Mouse (Mus musculus) CH12.LX (cell line): ENCODE data around the gene Dusp5. TPM values are rescaled to one million over a fixed set of nuclear protein-coding genes. Genes with fewer than 3 reads are reported as not detected.

Experiments
- DNase-seq: peaks from one replicate; pipeline ENCODE4 v3.0.0-alpha.2; 2013; ENCODE audit errors: extremely low read depth
- H3K27ac ChIP-seq: 2 replicates; pipeline ENCODE4 v1.5.1; 2012; ENCODE audit warnings: low read depth, mild to moderate bottlenecking, control low read depth, moderate library complexity; ENCODE audit not compliant: insufficient read depth
- H3K27me3 ChIP-seq: replicated peaks from 2 replicates; pipeline ENCODE3; 2012; ENCODE audit warnings: inconsistent platforms
- H3K36me3 ChIP-seq, 2 experiments: replicated peaks in 1 of 2; 2 replicates each; pipeline versions ENCODE3 to v1.6.1; 2012; ENCODE audit warnings: inconsistent platforms in 1 of 2, low read length in 1 of 2, mild to moderate bottlenecking in 1 of 2, mixed read lengths in 1 of 2, moderate library complexity in 1 of 2; ENCODE audit not compliant: control insufficient read depth in 1 of 2, insufficient read depth in 1 of 2
- H3K4me1 ChIP-seq, 2 experiments: 2 replicates each; pipeline ENCODE4 v1.6.1; 2012; ENCODE audit warnings: inconsistent platforms in 1 of 2, moderate library complexity in 1 of 2; ENCODE audit not compliant: insufficient read depth in 2 of 2, control insufficient read depth in 1 of 2
- H3K4me2 ChIP-seq: 2 replicates; pipeline ENCODE4 v1.6.1; 2012; ENCODE audit warnings: low read depth, mild to moderate bottlenecking, control low read depth; ENCODE audit not compliant: poor library complexity, insufficient read depth, severe bottlenecking
- H3K4me3 ChIP-seq, 3 experiments: fragments of 150-350 bp in 1 of 3; sonication (generic) in 1 of 3; replicated peaks in 1 of 3; 2 replicates each; pipeline versions ENCODE3 to v1.5.1; 2011 to 2012; ENCODE audit warnings: low read depth in 2 of 3, low read length in 2 of 3, mild to moderate bottlenecking in 2 of 3, moderate library complexity in 2 of 3, control low read depth in 1 of 3, improper control_type of control experiment in 1 of 3, inconsistent platforms in 1 of 3, mixed read lengths in 1 of 3; ENCODE audit not compliant: poor library complexity in 1 of 3
- H3K79me2 ChIP-seq: replicated peaks from 2 replicates; pipeline ENCODE4 v1.6.1; 2012; ENCODE audit warnings: mild to moderate bottlenecking, moderate library complexity; ENCODE audit not compliant: control insufficient read depth, poor library complexity, insufficient read depth, severe bottlenecking; ENCODE audit errors: extremely low read depth
- H3K9ac ChIP-seq: 2 replicates; pipeline ENCODE4 v1.6.1; 2012; ENCODE audit warnings: low read depth, mild to moderate bottlenecking, control low read depth, moderate library complexity; ENCODE audit not compliant: insufficient read depth
- H3K9me3 ChIP-seq: replicated peaks from 2 replicates; pipeline ENCODE3; 2012; ENCODE audit warnings: low read length, inconsistent platforms, mixed read lengths
- BHLHE40 ChIP-seq: IDR thresholded peaks from 2 replicates; pipeline ENCODE4 v1.6.1; 2011; ENCODE audit warnings: mild to moderate bottlenecking, low read depth, low read length, improper control_type of control experiment
- CHD1 ChIP-seq: IDR thresholded peaks from 2 replicates; pipeline ENCODE4 v1.6.1; 2012; ENCODE audit warnings: low read depth, low read length, improper control_type of control experiment, inconsistent platforms
- CHD2 ChIP-seq: IDR thresholded peaks from 2 replicates; pipeline ENCODE4 v1.6.1; 2011; ENCODE audit warnings: low read length, improper control_type of control experiment
- CTCF ChIP-seq, 2 experiments: IDR thresholded peaks in 1 of 2; conservative IDR thresholded peaks in 1 of 2; 2 replicates each; pipeline ENCODE4 v1.5.1; 2011 to 2012; ENCODE audit warnings: low read depth in 2 of 2, low read length in 2 of 2, improper control_type of control experiment in 1 of 2, inconsistent platforms in 1 of 2, mild to moderate bottlenecking in 1 of 2, moderate library complexity in 1 of 2
- E2F4 ChIP-seq: IDR thresholded peaks from 2 replicates; pipeline ENCODE4 v1.6.1; 2011; ENCODE audit warnings: low read depth, low read length, improper control_type of control experiment; ENCODE audit not compliant: insufficient replicate concordance
- ELF1 ChIP-seq: IDR thresholded peaks from 2 replicates; pipeline ENCODE4 v1.6.1; 2014; ENCODE audit warnings: low read depth, mild to moderate bottlenecking, inconsistent platforms, low read length, improper control_type of control experiment
- EP300 ChIP-seq: IDR thresholded peaks from 2 replicates; pipeline ENCODE4 v1.6.1; 2011; ENCODE audit warnings: low read length, improper control_type of control experiment
- ETS1 ChIP-seq: conservative IDR thresholded peaks from 2 replicates; pipeline ENCODE4 v1.6.1; 2012; ENCODE audit warnings: low read depth, mild to moderate bottlenecking, inconsistent platforms, low read length, improper control_type of control experiment, moderate library complexity
- GABPA ChIP-seq: IDR thresholded peaks from 2 replicates; pipeline ENCODE4 v1.6.1; 2012; ENCODE audit warnings: low read depth, low read length, improper control_type of control experiment, inconsistent platforms; ENCODE audit not compliant: insufficient replicate concordance
- HCFC1 ChIP-seq: IDR thresholded peaks from 2 replicates; pipeline ENCODE4 v1.6.1; 2012; ENCODE audit warnings: low read depth, mild to moderate bottlenecking, inconsistent platforms, low read length, improper control_type of control experiment
- IRF4 ChIP-seq: IDR thresholded peaks from 2 replicates; pipeline ENCODE4 v1.6.1; 2014; ENCODE audit warnings: low read depth, mild to moderate bottlenecking, inconsistent platforms, low read length, improper control_type of control experiment
- JUN ChIP-seq: IDR thresholded peaks from 2 replicates; pipeline ENCODE4 v1.6.1; 2011; ENCODE audit warnings: low read depth, mild to moderate bottlenecking, low read length, improper control_type of control experiment, moderate library complexity; ENCODE audit not compliant: insufficient read depth
- JUND ChIP-seq: conservative IDR thresholded peaks from 2 replicates; pipeline ENCODE4 v1.6.1; 2011; ENCODE audit warnings: low read depth, low read length, improper control_type of control experiment
- KAT2A ChIP-seq: IDR thresholded peaks from 2 replicates; pipeline ENCODE4 v1.6.1; 2012; ENCODE audit warnings: low read length, improper control_type of control experiment, inconsistent platforms; ENCODE audit not compliant: insufficient replicate concordance
- MAFK ChIP-seq: IDR thresholded peaks from 2 replicates; pipeline ENCODE4 v1.6.1; 2011; ENCODE audit warnings: low read length, improper control_type of control experiment; ENCODE audit not compliant: insufficient replicate concordance
- MAX ChIP-seq: IDR thresholded peaks from 2 replicates; pipeline ENCODE4 v1.6.1; 2011; ENCODE audit warnings: low read length, improper control_type of control experiment
- MAZ ChIP-seq: IDR thresholded peaks from 2 replicates; pipeline ENCODE4 v1.6.1; 2012; ENCODE audit warnings: low read depth, mild to moderate bottlenecking, inconsistent platforms, low read length, improper control_type of control experiment, moderate library complexity
- MEF2A ChIP-seq: IDR thresholded peaks from 2 replicates; pipeline ENCODE4 v1.6.1; 2014; ENCODE audit warnings: low read depth, mild to moderate bottlenecking, inconsistent platforms, low read length, improper control_type of control experiment, borderline replicate concordance
- MXI1 ChIP-seq: IDR thresholded peaks from 2 replicates; pipeline ENCODE4 v1.6.1; 2011; ENCODE audit warnings: mild to moderate bottlenecking, low read depth, low read length, improper control_type of control experiment
- MYC ChIP-seq: IDR thresholded peaks from 2 replicates; pipeline ENCODE4 v1.6.1; 2011; ENCODE audit warnings: low read depth, mild to moderate bottlenecking, improper control_type of control experiment, low read length
- NELFE ChIP-seq: IDR thresholded peaks from 2 replicates; pipeline ENCODE4 v1.6.1; 2011; ENCODE audit warnings: low read depth, low read length, improper control_type of control experiment
- NRF1 ChIP-seq: IDR thresholded peaks from 2 replicates; pipeline ENCODE4 v1.6.1; 2014; ENCODE audit warnings: low read depth, mild to moderate bottlenecking, inconsistent platforms, low read length, improper control_type of control experiment, moderate library complexity
- PAX5 ChIP-seq: IDR thresholded peaks from 2 replicates; pipeline ENCODE4 v1.6.1; 2012; ENCODE audit warnings: low read length, inconsistent platforms, mixed read lengths
- POLR2A ChIP-seq: IDR thresholded peaks from 2 replicates; pipeline ENCODE4 v1.6.1; 2011; ENCODE audit warnings: low read depth, mild to moderate bottlenecking, improper control_type of control experiment, low read length
- POLR2AphosphoS2 ChIP-seq: IDR thresholded peaks from 2 replicates; pipeline ENCODE4 v1.6.1; 2011; ENCODE audit warnings: low read depth, low read length, improper control_type of control experiment
- RAD21 ChIP-seq: IDR thresholded peaks from 2 replicates; pipeline ENCODE4 v1.6.1; 2011; ENCODE audit warnings: low read depth, mild to moderate bottlenecking, low read length, improper control_type of control experiment, moderate library complexity
- RCOR1 ChIP-seq: conservative IDR thresholded peaks from 2 replicates; pipeline ENCODE4 v1.6.1; 2012; ENCODE audit warnings: low read depth, mild to moderate bottlenecking, inconsistent platforms, low read length, improper control_type of control experiment
- SIN3A ChIP-seq: IDR thresholded peaks from 2 replicates; pipeline ENCODE4 v1.6.1; 2012; ENCODE audit warnings: low read length, improper control_type of control experiment, inconsistent platforms
- SMC3 ChIP-seq: IDR thresholded peaks from 2 replicates; pipeline ENCODE4 v1.6.1; 2011; ENCODE audit warnings: low read depth, low read length, improper control_type of control experiment
- TBP ChIP-seq: conservative IDR thresholded peaks from 2 replicates; pipeline ENCODE4 v1.6.1; 2011; ENCODE audit warnings: low read depth, low read length, improper control_type of control experiment
- TCF12 ChIP-seq: IDR thresholded peaks from 2 replicates; pipeline ENCODE4 v1.6.1; 2014; ENCODE audit warnings: low read depth, mild to moderate bottlenecking, inconsistent platforms, low read length, improper control_type of control experiment
- UBTF ChIP-seq: IDR thresholded peaks from 2 replicates; pipeline ENCODE4 v1.6.1; 2012; ENCODE audit warnings: low read depth, mild to moderate bottlenecking, inconsistent platforms, low read length, improper control_type of control experiment, moderate library complexity
- USF1 ChIP-seq: IDR thresholded peaks from 2 replicates; pipeline ENCODE4 v1.6.1; 2014; ENCODE audit warnings: low read depth, mild to moderate bottlenecking, inconsistent platforms, low read length, improper control_type of control experiment
- USF2 ChIP-seq: conservative IDR thresholded peaks from 2 replicates; pipeline ENCODE4 v1.6.1; 2011; ENCODE audit warnings: low read depth, low read length, improper control_type of control experiment
- ZC3H11A ChIP-seq: IDR thresholded peaks from 2 replicates; pipeline ENCODE4 v1.6.1; 2012; ENCODE audit warnings: low read depth, mild to moderate bottlenecking, inconsistent platforms, low read length, improper control_type of control experiment
- ZKSCAN1 ChIP-seq: IDR thresholded peaks from 2 replicates; pipeline ENCODE4 v1.6.1; 2012; ENCODE audit warnings: low read depth, inconsistent platforms, low read length, improper control_type of control experiment, borderline replicate concordance
- ZMIZ1 ChIP-seq: IDR thresholded peaks from 2 replicates; pipeline ENCODE4 v1.6.1; 2012; ENCODE audit warnings: low read depth, mild to moderate bottlenecking, inconsistent platforms, low read length, improper control_type of control experiment
- ZNF384 ChIP-seq: IDR thresholded peaks from 2 replicates; pipeline ENCODE4 v1.6.1; 2012; ENCODE audit warnings: low read depth, low read length, improper control_type of control experiment, inconsistent platforms
- dilution Hi-C: fragments of 300-500 bp; cut with MboI; formaldehyde crosslinking; loops from 2 replicates; pipeline ENCODE4 v1.14.3; 2020; ENCODE audit warnings: low sequenced_read_pairs; ENCODE audit not compliant: extremely low pct_unique_long_range_greater_than_20kb, extremely low pct_ligation_motif_present
- in situ Hi-C: fragments of 300-500 bp; cut with MboI; formaldehyde crosslinking; loops from 3 replicates; pipeline ENCODE4 v1.14.3; 2019; ENCODE audit warnings: low sequenced_read_pairs, low pct_ligation_motif_present, low pct_unique_long_range_greater_than_20kb, mixed read lengths
- polyA plus RNA-seq: library from polyadenylated mRNA; unstranded; fragments of >175 nt; gene quantifications from 2 replicates; pipeline ENCODE4 v1.2.1, GENCODE M21; 2012; ENCODE audit warnings: low read depth; ENCODE audit not compliant: insufficient read length
- total RNA-seq, 2 experiments: library from RNA; depleted of rRNA; stranded (reverse); fragments of 300-350 nt in 1 of 2; fragments of >200 nt in 1 of 2; gene quantifications; 2 replicates each; pipeline ENCODE4 v1.2.3; 2012 to 2014

Gene Dusp5
- total and polyA plus RNA-seq, 3 experiments, result 10.6 to 18.2 (median 13.2) TPM

GRCm38 (mm10) chr19:53536731-53537666 lies 8.1 kb downstream of the Dusp5 start:
- Histone ChIP-seq H3K27ac (peak overlapping the region; percentile 55), H3K27me3 (no peaks in the 10 kb centered on the region), H3K9me3 (no peaks in the 10 kb centered on the region), H3K4me3 (peak overlapping the region in 1 of 3 experiments; percentile 29), H3K9ac (0 out of 2 replicates have a peak overlapping the region, but pooled peaks have one; percentile 23), H3K36me3 (peaks cover 63 to 75% of the 10 kb centered on the region in 2 experiments), H3K4me2 (peak overlapping the region; percentile 74), H3K4me1 (peaks cover 41 to 84% of the 10 kb centered on the region in 2 experiments), H3K79me2 (peaks cover 25% of the 10 kb centered on the region)
- in situ Hi-C loops, result loop anchor here (10.0 kb wide), 1 partner anchor 112 kb away; no protein-coding TSS in a partner anchor
- dilution Hi-C loops, result no loop called here
- no peak; the same call in 1 of the 2 replicates for TF ChIP-seq RAD21
- no peak for TF ChIP-seq CHD1
- TF ChIP-seq USF1, result no peak
- no peak for TF ChIP-seq KAT2A
- no peak for TF ChIP-seq E2F4
- TF ChIP-seq NRF1, result no peak
- 0 out of 2 replicates have a peak, but pooled peaks have one; percentile 59 for TF ChIP-seq MAX
- TF ChIP-seq ELF1, result 0 out of 2 replicates have a peak, but pooled peaks have one; percentile 12
- no peak for TF ChIP-seq GABPA
- no peak for TF ChIP-seq HCFC1
- peak; percentile 96 for TF ChIP-seq MEF2A
- TF ChIP-seq CHD2, result peak; percentile 86
- TF ChIP-seq EP300, result peak; percentile 90
- no peak for TF ChIP-seq SMC3
- TF ChIP-seq NELFE, result no peak
- peak; percentile 76 for TF ChIP-seq IRF4
- no peak for TF ChIP-seq USF2
- TF ChIP-seq MAZ, result peak; percentile 77; the same call in 1 of the 2 replicates
- TF ChIP-seq MYC, result peak; percentile 64; the same call in 1 of the 2 replicates
- TF ChIP-seq ETS1, result peak; percentile 91
- TF ChIP-seq PAX5, result no peak
- no peak for TF ChIP-seq CTCF (conservative IDR thresholded peaks at IDR 0.05 in 1 of 2, IDR thresholded peaks at IDR 0.05 in 1 of 2; ENCODE audit: low read depth in 2 of 2, low read length in 2 of 2)
- peak; percentile 71 for TF ChIP-seq JUND
- no peak for TF ChIP-seq TBP
- TF ChIP-seq ZNF384, result no peak
- peak; percentile 80 for TF ChIP-seq BHLHE40
- peak; percentile 88 for TF ChIP-seq SIN3A
- no peak for TF ChIP-seq ZKSCAN1
- no peak for TF ChIP-seq POLR2AphosphoS2
- peak; percentile 52; the same call in 1 of the 2 replicates for TF ChIP-seq ZMIZ1
- peak; percentile 83 for TF ChIP-seq JUN
- no peak for TF ChIP-seq ZC3H11A
- peak; percentile 75 for TF ChIP-seq MAFK
- no peak for TF ChIP-seq UBTF
- TF ChIP-seq RCOR1, result peak; percentile 85
- peak; percentile 73 for TF ChIP-seq MXI1
- TF ChIP-seq POLR2A, result no peak; the same call in 1 of the 2 replicates
- peak; percentile 75 for TF ChIP-seq TCF12
- DNase-seq, result peak; percentile 90
